Mouse (Mus musculus) layer of hippocampus, adult 18-20 months (tissue): ENCODE results near the gene Tln2. TPM values are rescaled to one million over a fixed set of nuclear protein-coding genes. Genes with fewer than 3 reads are reported as not detected.

Source experiments
- DNase-seq, 2 experiments: peaks; one replicate each; pipeline ENCODE4 v3.0.0; 2022; ENCODE audit warnings: low spot score in 2 of 2
- total RNA-seq, 2 experiments: library from RNA; stranded (reverse); gene quantifications; 2 replicates each; pipeline ENCODE4 v1.2.3; 2021

Gene Tln2
- total RNA-seq, 2 experiments from 2014 or later = 80.6 to 94.3 TPM

GRCm38 (mm10) chr9:67368078-67368477 lies 191.4 kb downstream of the Tln2 start:
- no peak for DNase-seq

DNA sequence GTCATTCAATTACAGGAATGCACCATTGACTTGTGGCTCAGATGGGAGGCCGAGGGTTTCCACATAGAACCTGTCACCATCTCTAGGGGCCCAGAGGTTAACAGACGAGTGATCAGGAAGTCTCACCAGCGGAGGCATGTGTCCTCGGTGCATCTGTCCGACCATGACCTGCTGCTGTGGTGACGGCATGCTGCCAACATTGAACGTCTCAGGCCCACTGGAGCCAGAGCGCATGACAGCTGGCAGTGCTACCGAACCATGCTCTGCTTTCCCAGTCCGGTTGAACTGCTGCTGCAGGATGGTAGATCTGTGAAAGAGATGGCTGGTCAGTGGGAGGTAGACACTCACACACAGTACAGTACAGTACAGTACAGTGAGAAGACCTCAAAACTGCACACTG lies 197.0 kb downstream of the Tln2 start:
- DNase-seq = no peak

DNA sequence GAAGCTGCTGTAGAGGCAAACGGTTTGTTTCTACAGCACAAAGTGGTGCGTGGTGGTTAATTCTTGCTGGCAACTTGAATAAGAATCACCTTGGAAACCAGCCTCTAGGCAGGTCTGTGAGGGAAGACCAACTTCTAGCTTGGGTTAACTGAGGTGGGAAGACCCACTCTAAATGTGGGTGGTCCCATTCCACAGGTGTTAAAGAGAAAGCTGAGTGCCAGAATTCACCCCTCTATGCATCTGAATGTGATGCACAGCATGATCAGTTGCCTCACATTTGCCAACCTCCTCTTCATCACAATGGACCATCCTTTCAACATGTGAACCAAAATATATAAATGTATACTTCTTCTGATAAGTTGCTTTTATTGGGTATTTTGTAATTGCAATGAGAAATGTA lies 197.4 kb downstream of the Tln2 start:
- no peak for DNase-seq

GRCm38 (mm10) chr9:67361511-67361910 lies 198.0 kb downstream of the Tln2 start:
- DNase-seq = no peak

DNA sequence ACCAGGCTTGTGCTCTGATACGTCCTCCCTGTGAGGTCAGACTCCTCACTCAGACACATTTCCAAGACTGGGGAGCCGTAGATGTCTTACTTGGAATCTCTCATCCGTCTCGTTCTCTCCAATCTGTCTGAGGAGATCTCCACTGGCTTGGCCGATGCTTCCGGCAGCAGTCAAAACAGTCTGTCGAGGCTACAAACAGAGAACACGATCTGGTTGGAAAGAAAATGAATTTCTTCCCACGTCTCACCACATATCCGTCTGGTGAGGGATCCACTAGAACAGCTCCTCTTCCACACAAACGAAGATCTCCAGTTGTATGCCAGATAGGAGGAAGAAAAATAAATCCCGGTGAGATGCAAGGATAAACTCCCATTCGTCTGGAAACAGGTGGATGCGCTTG lies 205.1 kb downstream of the Tln2 start:
- peak; percentile 25 to 52 for DNase-seq

GRCm38 (mm10) chr9:67353365-67353764 lies 206.1 kb downstream of the Tln2 start:
- no peak for DNase-seq

DNA sequence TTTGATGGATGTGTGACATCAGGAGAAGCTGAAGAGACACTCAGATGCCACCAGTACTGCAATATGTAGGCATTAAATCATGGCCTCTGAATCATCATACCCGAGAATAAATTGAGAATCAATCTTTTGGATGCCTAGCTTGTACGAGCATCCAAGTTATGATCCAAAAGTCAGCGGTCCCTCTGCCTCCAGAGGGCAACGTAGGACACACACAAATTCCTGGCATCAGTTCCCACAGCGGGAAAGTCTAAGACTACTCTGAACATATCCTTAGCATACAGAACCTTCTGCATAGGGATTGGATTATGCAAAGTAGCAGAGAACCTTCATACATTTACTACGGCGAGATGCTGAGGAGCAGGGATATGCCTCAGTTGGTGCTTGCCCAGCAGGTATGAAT lies 210.5 kb downstream of the Tln2 start:
- DNase-seq = no peak

DNA sequence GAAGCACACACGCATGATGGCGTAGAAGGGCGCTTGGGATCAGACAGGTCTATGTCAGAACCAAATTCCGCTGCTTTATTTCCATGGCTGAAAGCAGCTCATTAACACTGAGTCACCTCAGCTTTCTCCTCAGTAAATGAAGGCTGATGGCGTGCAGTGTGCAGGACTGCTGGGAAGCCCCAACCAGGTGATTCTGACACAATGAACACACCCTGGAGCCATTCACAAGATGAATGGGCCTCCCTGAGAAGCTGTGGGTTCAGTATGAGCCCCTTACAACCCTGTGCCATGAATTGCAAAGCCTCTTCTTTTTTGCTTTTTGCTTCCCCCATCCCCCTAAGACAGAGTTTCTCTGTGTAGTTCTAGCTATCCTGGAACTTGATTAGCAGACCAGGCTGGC lies 212.3 kb downstream of the Tln2 start:
- DNase-seq = no peak

- DNase-seq = no peak
These were observed 228.2 kb downstream of the Tln2 start for GRCm38 (mm10) chr9:67331281-67331680.

- DNase-seq = no peak
These were observed 231.1 kb downstream of the Tln2 start for GRCm38 (mm10) chr9:67328451-67328850.

DNA sequence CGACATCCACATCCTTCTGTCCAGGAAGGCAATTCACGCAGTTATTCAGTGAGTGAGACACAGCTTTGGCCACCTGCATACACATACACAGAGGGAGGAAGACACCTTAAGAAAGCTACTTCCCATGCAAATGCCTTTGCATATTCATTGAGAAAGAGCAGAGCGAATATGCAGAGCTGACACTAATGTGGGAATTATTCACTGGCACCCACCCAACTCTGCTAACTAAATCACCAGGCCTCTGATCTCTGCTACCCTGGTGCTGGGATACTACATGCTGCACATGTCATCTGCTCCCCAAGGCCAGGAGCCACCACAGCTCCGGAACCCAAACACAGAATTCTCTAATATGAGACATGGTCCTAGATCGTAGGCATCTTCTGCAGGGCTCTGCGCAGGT lies 237.6 kb downstream of the Tln2 start:
- DNase-seq = no peak

- DNase-seq = peak in 1 of 2 experiments; percentile 75
These were observed 244.1 kb downstream of the Tln2 start for GRCm38 (mm10) chr9:67315356-67315755.

GRCm38 (mm10) chr9:67304992-67305391 lies 254.5 kb downstream of the Tln2 start:
- DNase-seq = no peak

GRCm38 (mm10) chr9:67303986-67304385 lies 255.5 kb downstream of the Tln2 start:
- no peak for DNase-seq

GRCm38 (mm10) chr9:67303038-67303437 lies 256.5 kb downstream of the Tln2 start:
- no peak for DNase-seq

- no peak for DNase-seq
These were observed 257.0 kb downstream of the Tln2 start for GRCm38 (mm10) chr9:67302386-67302989.

- no peak for DNase-seq
These were observed 257.9 kb downstream of the Tln2 start for GRCm38 (mm10) chr9:67301571-67301970.

DNA sequence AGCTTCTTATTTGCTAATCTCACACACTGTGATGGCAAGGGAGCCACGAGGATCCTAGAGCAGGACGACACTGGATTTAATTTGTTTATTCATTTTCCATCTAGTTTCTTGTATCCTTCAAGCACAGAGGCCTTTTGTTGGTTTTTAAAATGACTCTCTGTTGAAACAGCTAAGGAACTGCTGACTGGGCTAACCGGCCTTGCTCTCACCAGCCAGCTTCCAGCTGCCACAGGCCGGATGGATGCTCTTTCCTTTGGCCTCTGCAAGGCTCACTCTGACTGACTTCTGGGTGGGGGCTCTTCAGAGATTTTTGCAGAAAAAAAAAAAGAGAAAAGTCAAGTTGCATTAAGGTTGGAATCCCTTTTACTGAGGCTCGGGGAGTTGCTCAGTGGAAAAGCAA lies 258.7 kb downstream of the Tln2 start:
- peak in 1 of 2 experiments; percentile 8 for DNase-seq

GRCm38 (mm10) chr9:67300346-67300745 lies 259.2 kb downstream of the Tln2 start:
- no peak for DNase-seq

GRCm38 (mm10) chr9:67299164-67299563 lies 260.3 kb downstream of the Tln2 start:
- no peak for DNase-seq

DNA sequence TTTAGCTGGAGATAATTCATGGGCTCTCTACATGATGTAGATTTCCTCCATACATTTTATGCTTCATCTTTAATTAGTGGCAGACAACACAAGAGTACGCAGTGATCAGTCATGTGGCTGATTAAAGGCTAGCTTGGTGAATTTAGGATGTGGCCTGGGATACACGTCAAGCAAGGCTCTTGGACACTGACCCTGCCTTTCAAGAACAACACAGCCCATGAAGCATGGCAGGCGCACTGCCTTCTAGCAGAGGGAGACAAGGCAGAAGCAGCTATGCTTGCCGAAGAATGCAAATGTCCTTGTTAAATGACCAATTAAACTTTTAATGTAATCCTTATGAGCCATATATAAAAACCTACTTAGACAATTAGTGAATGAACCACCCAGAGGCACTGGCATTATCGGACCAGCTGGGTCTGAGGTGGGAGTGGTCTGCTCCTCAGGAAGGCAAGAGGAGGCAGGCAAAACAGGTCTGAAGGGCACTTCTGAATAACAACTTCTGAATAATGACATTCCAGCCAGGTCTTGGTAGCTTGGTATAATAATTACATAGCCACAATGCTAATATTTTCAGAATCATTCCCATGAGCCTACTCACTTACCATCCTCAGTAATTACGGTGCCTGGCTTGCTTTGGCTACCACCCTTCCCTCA lies 262.1 kb downstream of the Tln2 start:
- DNase-seq = no peak

- DNase-seq = no peak
These were observed 272.0 kb downstream of the Tln2 start for GRCm38 (mm10) chr9:67287457-67287856.

GRCm38 (mm10) chr9:67286801-67287200 lies 272.7 kb downstream of the Tln2 start:
- no peak for DNase-seq
